Mouse (Mus musculus): ENCODE data around the gene Galnt9.

DNA sequence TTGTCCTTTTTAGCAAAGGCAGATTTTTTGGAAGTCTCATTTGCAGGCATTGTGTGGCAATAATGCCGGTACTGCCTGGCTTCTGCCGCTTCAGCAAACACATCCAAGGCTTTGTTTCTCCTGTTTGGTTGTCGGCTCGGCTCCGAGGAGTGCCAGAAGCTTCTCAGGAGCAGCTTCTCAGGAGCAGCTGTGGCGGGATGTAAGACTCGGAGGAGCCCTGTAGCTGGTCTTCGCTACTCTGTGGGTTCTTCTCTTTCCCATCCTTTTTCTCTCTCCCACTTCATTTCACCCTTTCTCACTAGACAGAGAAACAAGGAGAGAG, 37.9 kb upstream of the Galnt9 start:
- TF ChIP-seq POLR2A (IDR thresholded peaks at IDR 0.05; ENCODE audit: insufficient read length, low read depth) (no peak), MYOD1 (IDR thresholded peaks at IDR 0.05; ENCODE audit: control insufficient read depth in 1 of 3, insufficient read length in 2 of 3, low read depth in 2 of 3) (no peak), MYOG (IDR thresholded peaks at IDR 0.05; ENCODE audit: control insufficient read depth in 1 of 3, insufficient read depth in 1 of 3, insufficient read length in 2 of 3, low read depth in 2 of 3) (no peak)

Measured in myocyte (in vitro differentiated cells).